Mouse (Mus musculus): ENCODE measurements around the gene Vps33a. TPM values are rescaled to one million over a fixed set of nuclear protein-coding genes. Genes with fewer than 3 reads are reported as not detected.

Vps33a gene
- polyA plus RNA-seq, 2 experiments: 10.1 to 15.5 TPM

- H3K27me3 ChIP-seq (ENCODE audit: control insufficient read depth, insufficient read depth, low read length): no peaks in the 10 kb centered on the region
- ATAC-seq (ENCODE audit: insufficient read depth) (no peak), DNase-seq (ENCODE audit: low read depth in 3 of 3, low spot score in 3 of 3) (no peak)
- H3K4me2 ChIP-seq (ENCODE audit: low read depth): no peak overlapping the region
- no peaks in the 10 kb centered on the region for H3K9me3 ChIP-seq (ENCODE audit: control insufficient read depth, low read length)
- no peaks in the 10 kb centered on the region; the same call in 1 of the 2 replicates for H3K36me3 ChIP-seq (replicated peaks; ENCODE audit: control insufficient read depth, insufficient read depth, low read depth)
- WGBS (ENCODE audit: insufficient replicate concordance): 83% methylated on average over 7 of the region's 7 CpGs
- H3K4me1 ChIP-seq (replicated peaks; ENCODE audit: control insufficient read depth in 2 of 2, insufficient read depth in 2 of 2, low read length in 1 of 2): no peaks in the 10 kb centered on the region
- no peak overlapping the region for H3K4me3 ChIP-seq (ENCODE audit: insufficient read depth in 1 of 2, low read depth in 2 of 2, low read length in 2 of 2)
- H3K27ac ChIP-seq: no peak overlapping the region
- no peak for TF ChIP-seq EP300 (IDR thresholded peaks at IDR 0.05; ENCODE audit: low read depth)
- TF ChIP-seq CTCF (IDR thresholded peaks at IDR 0.05; ENCODE audit: low read depth): no peak
- no peak overlapping the region for H3K9ac ChIP-seq (replicated peaks)
Measured at GRCm38 (mm10) chr5:123609416-123609815, 36.6 kb upstream of the Vps33a start.

GRCm38 (mm10) chr5:123607211-123607669, 34.4 kb upstream of the Vps33a start:
- Histone ChIP-seq H3K36me3 (replicated peaks; ENCODE audit: control insufficient read depth, insufficient read depth, low read depth) (no peaks in the 10 kb centered on the region; the same call in 1 of the 2 replicates), H3K4me3 (ENCODE audit: insufficient read depth in 1 of 2, low read depth in 2 of 2, low read length in 2 of 2) (no peak overlapping the region), H3K9me3 (ENCODE audit: control insufficient read depth, low read length) (no peaks in the 10 kb centered on the region), H3K27me3 (ENCODE audit: control insufficient read depth, insufficient read depth, low read length) (no peaks in the 10 kb centered on the region), H3K4me1 (replicated peaks; ENCODE audit: control insufficient read depth in 2 of 2, insufficient read depth in 2 of 2, low read length in 1 of 2) (no peaks in the 10 kb centered on the region), H3K27ac (no peak overlapping the region), H3K4me2 (ENCODE audit: low read depth) (no peak overlapping the region), H3K9ac (replicated peaks) (no peak overlapping the region)
- DNase-seq (ENCODE audit: low read depth in 3 of 3, low spot score in 3 of 3): no peak
- 65% methylated on average over 3 of the region's 3 CpGs for WGBS (ENCODE audit: insufficient replicate concordance)
- TF ChIP-seq EP300 (IDR thresholded peaks at IDR 0.05; ENCODE audit: low read depth) (no peak), CTCF (IDR thresholded peaks at IDR 0.05; ENCODE audit: low read depth) (no peak)
- ATAC-seq (ENCODE audit: insufficient read depth): no peak

DNA sequence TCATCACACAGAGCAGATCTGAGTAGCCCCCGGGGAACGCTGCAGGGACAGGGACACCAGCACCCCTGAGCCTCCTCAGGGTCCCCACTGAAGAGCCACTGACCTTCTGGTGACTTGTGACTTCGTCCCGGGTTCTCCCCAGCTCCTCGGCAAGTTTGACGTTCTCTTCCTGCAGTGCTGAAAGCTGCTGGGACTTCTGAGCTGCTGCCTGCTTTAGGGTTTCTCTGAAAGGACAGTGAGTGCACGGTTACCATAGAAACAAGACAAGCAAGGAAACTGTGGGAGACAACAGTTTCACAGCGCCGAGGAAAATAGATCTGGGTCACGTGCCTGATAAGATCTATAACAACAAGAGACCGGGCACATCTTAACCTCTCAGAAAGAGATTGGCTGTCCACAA, 30.7 kb upstream of the Vps33a start:
- no peaks in the 10 kb centered on the region for H3K9me3 ChIP-seq (ENCODE audit: control insufficient read depth, low read length)
- H3K27ac ChIP-seq: no peak overlapping the region
- H3K9ac ChIP-seq (replicated peaks): no peak overlapping the region
- no peak overlapping the region for H3K4me3 ChIP-seq (ENCODE audit: insufficient read depth in 1 of 2, low read depth in 2 of 2, low read length in 2 of 2)
- H3K27me3 ChIP-seq (ENCODE audit: control insufficient read depth, insufficient read depth, low read length): no peaks in the 10 kb centered on the region
- 33% methylated on average over 11 of the region's 11 CpGs for WGBS (ENCODE audit: insufficient replicate concordance)
- no peaks in the 10 kb centered on the region; the same call in 1 of the 2 replicates for H3K36me3 ChIP-seq (replicated peaks; ENCODE audit: control insufficient read depth, insufficient read depth, low read depth)
- no peak for ATAC-seq (ENCODE audit: insufficient read depth)
- H3K4me1 ChIP-seq (replicated peaks; ENCODE audit: control insufficient read depth in 2 of 2, insufficient read depth in 2 of 2, low read length in 1 of 2): no peaks in the 10 kb centered on the region
- no peak overlapping the region for H3K4me2 ChIP-seq (ENCODE audit: low read depth)
- DNase-seq (ENCODE audit: low read depth in 3 of 3, low spot score in 3 of 3): no peak
- TF ChIP-seq CTCF (IDR thresholded peaks at IDR 0.05; ENCODE audit: low read depth): no peak

DNA sequence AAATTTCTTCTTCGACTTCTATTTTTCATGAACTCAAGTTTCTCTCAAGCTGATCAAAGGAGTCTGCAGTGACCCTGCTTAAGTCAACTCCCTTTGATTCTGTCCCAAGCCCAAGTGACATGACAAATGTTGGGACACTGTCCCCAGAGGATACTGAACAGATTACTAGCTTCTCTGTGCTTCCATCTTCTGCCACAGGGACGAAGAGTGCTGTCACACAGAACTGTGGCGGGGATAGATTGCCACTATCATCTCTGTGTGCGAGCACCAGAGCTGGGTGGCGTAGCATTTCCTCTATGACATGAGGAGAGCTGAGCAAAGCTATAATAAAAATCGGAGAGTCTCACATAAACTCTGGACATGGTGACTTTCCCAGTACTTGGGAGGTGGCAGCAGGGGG, 29.3 kb upstream of the Vps33a start:
- ATAC-seq (ENCODE audit: insufficient read depth) (no peak), DNase-seq (ENCODE audit: low read depth in 3 of 3, low spot score in 3 of 3) (no peak)
- no peaks in the 10 kb centered on the region for H3K4me1 ChIP-seq (replicated peaks; ENCODE audit: control insufficient read depth in 2 of 2, insufficient read depth in 2 of 2, low read length in 1 of 2)
- no peak overlapping the region for H3K4me3 ChIP-seq (ENCODE audit: insufficient read depth in 1 of 2, low read depth in 2 of 2, low read length in 2 of 2)
- WGBS (ENCODE audit: insufficient replicate concordance): 52% methylated on average over 6 of the region's 6 CpGs
- H3K4me2 ChIP-seq (ENCODE audit: low read depth): no peak overlapping the region
- H3K9me3 ChIP-seq (ENCODE audit: control insufficient read depth, low read length): no peaks in the 10 kb centered on the region
- H3K27ac ChIP-seq: no peak overlapping the region
- no peak for TF ChIP-seq CTCF (IDR thresholded peaks at IDR 0.05; ENCODE audit: low read depth)
- TF ChIP-seq EP300 (IDR thresholded peaks at IDR 0.05; ENCODE audit: low read depth): no peak
- no peaks in the 10 kb centered on the region for H3K27me3 ChIP-seq (ENCODE audit: control insufficient read depth, insufficient read depth, low read length)
- no peaks in the 10 kb centered on the region; the same call in 1 of the 2 replicates for H3K36me3 ChIP-seq (replicated peaks; ENCODE audit: control insufficient read depth, insufficient read depth, low read depth)
- no peak overlapping the region for H3K9ac ChIP-seq (replicated peaks)

DNA sequence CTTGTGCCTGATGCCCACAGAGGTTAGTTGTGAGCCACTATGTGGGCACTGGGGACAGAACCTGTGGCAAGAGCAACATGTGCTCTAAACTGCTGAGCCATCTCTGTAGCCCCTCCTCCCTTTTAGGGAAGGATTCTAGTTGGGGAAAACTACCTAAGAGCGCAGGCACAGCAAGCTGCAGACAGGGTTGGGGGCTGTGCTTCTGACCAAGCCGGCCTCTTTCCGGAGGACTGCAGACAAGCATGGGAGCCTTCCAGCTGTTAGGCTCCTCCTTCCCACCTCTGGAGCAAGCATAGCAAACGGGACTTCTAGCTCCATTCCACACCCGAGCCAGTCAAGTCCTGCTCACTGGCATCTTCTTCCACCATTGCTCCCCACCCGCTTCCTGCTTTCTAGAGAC, 26.5 kb upstream of the Vps33a start:
- Histone ChIP-seq H3K4me1 (replicated peaks; ENCODE audit: control insufficient read depth in 2 of 2, insufficient read depth in 2 of 2, low read length in 1 of 2) (peaks cover 3% of the 10 kb centered on the region in 2 experiments; a peak in 2 of 4 replicates), H3K4me2 (ENCODE audit: low read depth) (no peak overlapping the region), H3K9ac (replicated peaks) (no peak overlapping the region), H3K27ac (no peak overlapping the region), H3K36me3 (replicated peaks; ENCODE audit: control insufficient read depth, insufficient read depth, low read depth) (no peaks in the 10 kb centered on the region; the same call in 1 of the 2 replicates), H3K27me3 (ENCODE audit: control insufficient read depth, insufficient read depth, low read length) (no peaks in the 10 kb centered on the region), H3K4me3 (ENCODE audit: insufficient read depth in 1 of 2, low read depth in 2 of 2, low read length in 2 of 2) (no peak overlapping the region), H3K9me3 (ENCODE audit: control insufficient read depth, low read length) (no peaks in the 10 kb centered on the region)
- TF ChIP-seq EP300 (IDR thresholded peaks at IDR 0.05; ENCODE audit: low read depth): no peak
- no peak for TF ChIP-seq CTCF (IDR thresholded peaks at IDR 0.05; ENCODE audit: low read depth)
- no peak for DNase-seq (ENCODE audit: low read depth in 3 of 3, low spot score in 3 of 3)
- ATAC-seq (ENCODE audit: insufficient read depth): no peak
- 31% methylated on average over 6 of the region's 6 CpGs for WGBS (ENCODE audit: insufficient replicate concordance)

Data from liver, embryonic 14.5 days (tissue).